Mouse (Mus musculus) limb, embryonic 10.5 days (tissue): ENCODE results near the gene Spata46. TPM values are rescaled to one million over a fixed set of nuclear protein-coding genes. Genes with fewer than 3 reads are reported as not detected.

Experiments used
- DNase-seq: peaks from one replicate; pipeline ENCODE4 v3.0.0-alpha.2; 2017; ENCODE audit warnings: low spot score
- H3K27ac ChIP-seq: fragments of 300-500 bp; sonication (generic); 2 replicates; pipeline ENCODE4 v1.5.1; 2016; ENCODE audit warnings: mild to moderate bottlenecking
- H3K27me3 ChIP-seq: fragments of 300-500 bp; sonication (generic); 2 replicates; pipeline ENCODE4 v1.6.1; 2016; ENCODE audit warnings: low read depth, mild to moderate bottlenecking; ENCODE audit not compliant: poor library complexity, severe bottlenecking
- H3K36me3 ChIP-seq: fragments of 300-500 bp; sonication (generic); 2 replicates; pipeline ENCODE4 v1.6.1; 2016; ENCODE audit warnings: mild to moderate bottlenecking, moderate library complexity
- H3K4me1 ChIP-seq: fragments of 300-500 bp; sonication (generic); 2 replicates; pipeline ENCODE4 v1.6.1; 2016
- H3K4me3 ChIP-seq: fragments of 300-500 bp; sonication (generic); 2 replicates; pipeline ENCODE4 v1.5.1; 2016; ENCODE audit warnings: mild to moderate bottlenecking, moderate library complexity
- H3K9me3 ChIP-seq: fragments of 300-500 bp; sonication (generic); replicated peaks from 2 replicates; pipeline ENCODE4 v1.6.1; 2016; ENCODE audit warnings: mild to moderate bottlenecking
- WGBS: fragments of 180-500 bp; shearing (Covaris S2); methylation state at CpG from one replicate; pipeline ENCODE4 v1.1.7; 2016; 5-methylcytosine and 5-hydroxymethylcytosine counted together
- polyA plus RNA-seq: library from polyadenylated mRNA; unstranded; fragments of >200 nt; fragmentation: Nextera tagmentation; extraction: Ambion mirVana; gene quantifications from 2 replicates; pipeline ENCODE4 v1.2.1, GENCODE M21; 2016

Spata46 gene
- polyA plus RNA-seq, 1 experiment from 2014 or later: 1.0 TPM

DNA sequence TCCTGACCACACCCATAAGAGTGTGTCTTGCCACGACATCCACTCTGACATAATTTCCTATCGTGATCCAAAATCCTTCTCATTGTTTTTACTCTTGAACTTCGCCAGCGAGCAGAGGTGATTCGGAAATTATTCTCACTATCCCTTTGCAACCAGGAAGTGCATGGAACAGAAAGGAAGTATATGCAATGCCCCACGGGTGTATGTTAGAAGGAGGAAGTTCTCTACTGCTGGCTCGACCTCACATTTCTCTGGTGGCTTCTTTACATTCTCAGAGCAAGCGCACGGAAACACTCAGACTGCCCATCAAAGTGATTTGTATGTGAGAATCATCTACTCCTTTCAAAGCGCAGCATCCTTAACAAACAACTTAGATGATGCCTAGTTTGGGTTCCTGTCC is 3.6 kb upstream of the Spata46 start:
- Histone ChIP-seq H3K36me3 (no peaks in the 10 kb centered on the region), H3K4me3 (no peak overlapping the region), H3K9me3 (no peaks in the 10 kb centered on the region), H3K4me1 (no peaks in the 10 kb centered on the region), H3K27ac (no peak overlapping the region), H3K27me3 (no peaks in the 10 kb centered on the region)
- no peak for DNase-seq
- WGBS: 93% methylated on average over 10 of the region's 10 CpGs

- WGBS: 91% methylated on average over 4 of the region's 4 CpGs
- Histone ChIP-seq H3K27me3 (no peaks in the 10 kb centered on the region), H3K4me1 (no peaks in the 10 kb centered on the region), H3K9me3 (no peaks in the 10 kb centered on the region), H3K36me3 (no peaks in the 10 kb centered on the region), H3K4me3 (no peak within 1 kb of the TSS), H3K27ac (no peak within 1 kb of the TSS)
- no peak for DNase-seq
These were observed 2.4 kb upstream of the Spata46 start, which contains the start of gene Gm7694 for GRCm38 (mm10) chr1:170306232-170306631. Gene Gm7694 (minus strand): TSS chr1:170306332.

GRCm38 (mm10) chr1:170311431-170311830 is 2.8 kb downstream of the Spata46 start:
- no peak overlapping the region for H3K27ac ChIP-seq
- H3K27me3 ChIP-seq: no peaks in the 10 kb centered on the region
- WGBS: 84% methylated on average over 6 of the region's 6 CpGs
- no peaks in the 10 kb centered on the region for H3K36me3 ChIP-seq
- no peak overlapping the region for H3K4me3 ChIP-seq
- DNase-seq: no peak
- peaks cover 3% of the 10 kb centered on the region; the same call in 1 of the 2 replicates for H3K4me1 ChIP-seq
- H3K9me3 ChIP-seq: no peaks in the 10 kb centered on the region

DNA sequence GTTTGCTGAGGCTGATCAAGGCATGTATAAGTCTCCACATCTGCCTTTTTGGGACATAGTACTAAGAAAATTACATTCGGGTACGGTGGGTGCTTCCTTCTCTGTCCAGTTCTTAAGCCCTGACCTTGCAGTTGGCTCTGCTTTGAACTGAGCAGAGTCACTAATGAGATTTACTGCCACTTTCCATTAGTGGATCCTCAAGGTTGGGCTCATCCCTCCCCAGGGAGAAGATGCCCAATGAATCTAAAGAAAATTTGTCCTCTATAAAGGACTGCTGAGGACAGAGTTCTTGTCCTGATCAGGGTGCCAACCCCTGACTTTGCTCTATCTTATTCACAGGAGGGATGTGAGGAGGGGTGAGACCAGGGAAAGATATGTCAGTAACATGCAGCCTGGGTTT is 13.4 kb downstream of the Spata46 start:
- DNase-seq: no peak
- Histone ChIP-seq H3K36me3 (no peaks in the 10 kb centered on the region), H3K4me3 (no peak overlapping the region), H3K4me1 (no peaks in the 10 kb centered on the region), H3K9me3 (no peaks in the 10 kb centered on the region), H3K27me3 (no peaks in the 10 kb centered on the region), H3K27ac (no peak overlapping the region)
- WGBS: 82% methylated on average over 2 of the region's 2 CpGs

GRCm38 (mm10) chr1:170323001-170323400 is 14.4 kb downstream of the Spata46 start:
- Histone ChIP-seq H3K9me3 (no peaks in the 10 kb centered on the region), H3K36me3 (no peaks in the 10 kb centered on the region), H3K4me1 (no peaks in the 10 kb centered on the region), H3K27me3 (no peaks in the 10 kb centered on the region), H3K4me3 (no peak overlapping the region), H3K27ac (no peak overlapping the region)
- DNase-seq: no peak
- WGBS: 90% methylated on average over 10 of the region's 10 CpGs

- no peaks in the 10 kb centered on the region for H3K27me3 ChIP-seq
- no peaks in the 10 kb centered on the region for H3K9me3 ChIP-seq
- H3K4me3 ChIP-seq: no peak overlapping the region
- no peaks in the 10 kb centered on the region for H3K4me1 ChIP-seq
- 94% methylated on average over 1 of the region's 1 CpGs for WGBS
- DNase-seq: no peak
- H3K27ac ChIP-seq: no peak overlapping the region
- no peaks in the 10 kb centered on the region for H3K36me3 ChIP-seq
These were observed 15.7 kb downstream of the Spata46 start for GRCm38 (mm10) chr1:170324312-170324711.

GRCm38 (mm10) chr1:170325277-170325676 is 16.7 kb downstream of the Spata46 start:
- DNase-seq: no peak
- Histone ChIP-seq H3K27me3 (no peaks in the 10 kb centered on the region), H3K4me3 (no peak overlapping the region), H3K27ac (no peak overlapping the region), H3K9me3 (no peaks in the 10 kb centered on the region), H3K4me1 (no peaks in the 10 kb centered on the region), H3K36me3 (no peaks in the 10 kb centered on the region)
- WGBS: 94% methylated on average over 4 of the region's 4 CpGs

GRCm38 (mm10) chr1:170331926-170332325 is 23.3 kb downstream of the Spata46 start:
- WGBS: 67% methylated on average over 6 of the region's 6 CpGs

GRCm38 (mm10) chr1:170332775-170333174 is 24.2 kb downstream of the Spata46 start:
- Histone ChIP-seq H3K36me3 (no peaks in the 10 kb centered on the region), H3K9me3 (no peaks in the 10 kb centered on the region), H3K4me1 (no peaks in the 10 kb centered on the region), H3K27me3 (no peaks in the 10 kb centered on the region), H3K4me3 (no peak overlapping the region), H3K27ac (no peak overlapping the region)
- no peak for DNase-seq
- WGBS: 83% methylated on average over 4 of the region's 4 CpGs

More at GRCm38 (mm10) chr1:170331926-170332325, 23.3 kb downstream of the Spata46 start:
- Histone ChIP-seq H3K9me3 (no peaks in the 10 kb centered on the region), H3K27ac (no peak overlapping the region), H3K27me3 (no peaks in the 10 kb centered on the region), H3K4me3 (no peak overlapping the region), H3K4me1 (no peaks in the 10 kb centered on the region), H3K36me3 (no peaks in the 10 kb centered on the region)
- DNase-seq: no peak

DNA sequence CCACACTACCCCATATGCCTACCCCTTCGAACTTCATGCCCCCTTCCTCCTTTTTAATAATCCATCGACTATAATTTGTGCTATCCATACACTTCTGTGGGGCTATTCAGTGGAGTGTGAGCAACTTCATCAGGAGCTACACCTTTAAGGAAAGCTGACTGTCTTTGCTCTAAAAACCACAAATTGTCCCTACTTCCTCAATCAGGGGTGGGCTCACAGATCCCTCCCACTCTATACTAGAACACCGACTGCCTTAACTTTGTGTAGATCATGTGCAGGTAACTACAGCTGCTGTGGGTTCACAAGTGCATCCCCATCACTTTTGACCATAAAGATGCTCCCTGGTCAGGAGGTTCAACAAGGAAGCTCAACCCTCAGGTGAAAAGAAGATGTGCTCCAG is 31.3 kb downstream of the Spata46 start:
- Histone ChIP-seq H3K9me3 (no peaks in the 10 kb centered on the region), H3K27me3 (no peaks in the 10 kb centered on the region), H3K4me3 (no peak overlapping the region), H3K4me1 (no peaks in the 10 kb centered on the region), H3K36me3 (no peaks in the 10 kb centered on the region), H3K27ac (no peak overlapping the region)
- DNase-seq: no peak
- 90% methylated on average over 3 of the region's 3 CpGs for WGBS

GRCm38 (mm10) chr1:170343081-170343480 is 34.5 kb downstream of the Spata46 start:
- Histone ChIP-seq H3K4me3 (no peak overlapping the region), H3K9me3 (no peaks in the 10 kb centered on the region), H3K27me3 (no peaks in the 10 kb centered on the region), H3K36me3 (no peaks in the 10 kb centered on the region), H3K4me1 (no peaks in the 10 kb centered on the region), H3K27ac (no peak overlapping the region)
- no peak for DNase-seq
- WGBS: 78% methylated on average over 8 of the region's 8 CpGs

GRCm38 (mm10) chr1:170343906-170344305 is 35.3 kb downstream of the Spata46 start:
- 93% methylated on average over 4 of the region's 4 CpGs for WGBS
- Histone ChIP-seq H3K4me1 (no peaks in the 10 kb centered on the region), H3K9me3 (no peaks in the 10 kb centered on the region), H3K27ac (no peak overlapping the region), H3K27me3 (no peaks in the 10 kb centered on the region), H3K36me3 (no peaks in the 10 kb centered on the region), H3K4me3 (no peak overlapping the region)
- DNase-seq: no peak

DNA sequence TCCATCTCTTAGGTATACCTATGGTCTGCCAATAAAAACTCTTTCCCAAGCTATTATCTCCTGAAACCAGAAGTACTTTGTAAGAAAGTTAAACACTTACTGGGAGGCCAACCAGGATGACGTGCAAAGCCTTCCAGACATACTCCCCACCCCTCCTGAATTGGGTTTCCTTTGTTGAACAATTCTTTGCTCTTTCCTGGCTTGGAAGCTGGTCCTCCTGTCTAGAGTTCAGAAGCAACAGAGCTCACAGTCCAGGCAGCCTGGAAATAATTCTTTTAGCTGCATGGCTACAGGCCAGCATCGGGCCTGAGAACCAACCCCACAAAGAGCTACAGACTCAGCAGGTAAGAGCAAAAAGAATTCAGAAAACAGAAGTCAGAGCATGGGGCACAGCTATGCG is 37.7 kb downstream of the Spata46 start:
- H3K9me3 ChIP-seq: no peaks in the 10 kb centered on the region
- WGBS: 90% methylated on average over 3 of the region's 3 CpGs
- H3K27me3 ChIP-seq: no peaks in the 10 kb centered on the region
- H3K27ac ChIP-seq: no peak overlapping the region
- H3K4me3 ChIP-seq: no peak overlapping the region
- no peaks in the 10 kb centered on the region for H3K4me1 ChIP-seq
- DNase-seq: no peak
- no peaks in the 10 kb centered on the region for H3K36me3 ChIP-seq

- no peaks in the 10 kb centered on the region for H3K36me3 ChIP-seq
- H3K9me3 ChIP-seq: no peaks in the 10 kb centered on the region
- DNase-seq: no peak
- H3K4me1 ChIP-seq: no peaks in the 10 kb centered on the region
- no peaks in the 10 kb centered on the region for H3K27me3 ChIP-seq
- H3K27ac ChIP-seq: no peak overlapping the region
- no peak overlapping the region for H3K4me3 ChIP-seq
These were observed 42.5 kb downstream of the Spata46 start for GRCm38 (mm10) chr1:170351080-170351479.
